Mouse (Mus musculus) gastrocnemius, adult 2 months (tissue): Measurements from ENCODE around the gene Aspg. TPM values are rescaled to one million over a fixed set of nuclear protein-coding genes. Genes with fewer than 3 reads are reported as not detected.

ENCODE experiments used
- DNase-seq: peaks from one replicate; pipeline ENCODE4 v3.0.0; 2022
- H3K27ac ChIP-seq: fragments of 200-600 bp; 2 replicates; pipeline ENCODE4 v1.8.1; 2022; ENCODE audit warnings: mild to moderate bottlenecking
- H3K4me3 ChIP-seq: fragments of 200-600 bp; 2 replicates; pipeline ENCODE4 v1.8.1; 2022; ENCODE audit warnings: mild to moderate bottlenecking, moderate library complexity
- CTCF ChIP-seq: fragments of 200-600 bp; IDR thresholded peaks from 2 replicates; pipeline ENCODE4 v1.8.1; 2022; ENCODE audit warnings: antibody characterized with exemption, mild to moderate bottlenecking, moderate library complexity
- intact Hi-C: fragments of 180-260 bp; cut with DNase I; formaldehyde crosslinking; loops from one replicate; pipeline ENCODE4 v1.15.1; 2025
- microRNA-seq: library from miRNA; unstranded; fragments of <30 nt; microRNA quantifications from one replicate; pipeline ENCODE4 v1.2.0, GENCODE M21; 2021
- total RNA-seq, 2 experiments: library from RNA; stranded (reverse); gene quantifications; 2 replicates each; pipeline ENCODE4 v1.2.3; 2021

Gene Aspg
- total RNA-seq, 2 experiments from 2014 or later, result not detected

- H3K4me3 ChIP-seq, result no peak overlapping the region
- intact Hi-C loops, result no loop called here
Observed at GRCm38 (mm10) chr12:112158246-112158645, 51.8 kb downstream of the Aspg start.

GRCm38 (mm10) chr12:112158784-112159183 is 52.3 kb downstream of the Aspg start:
- intact Hi-C loops, result no loop called here
- Histone ChIP-seq H3K4me3 (no peak overlapping the region), H3K27ac (no peak overlapping the region)
- DNase-seq, result no peak
- no peak for TF ChIP-seq CTCF

More at GRCm38 (mm10) chr12:112158246-112158645, 51.8 kb downstream of the Aspg start:
- TF ChIP-seq CTCF, result no peak
- H3K27ac ChIP-seq, result no peak overlapping the region
- DNase-seq, result no peak

- H3K4me3 ChIP-seq, result no peak overlapping the region
Observed at GRCm38 (mm10) chr12:112163981-112164839, 57.7 kb downstream of the Aspg start.

GRCm38 (mm10) chr12:112164840-112165219 is 58.4 kb downstream of the Aspg start:
- no peak overlapping the region for H3K4me3 ChIP-seq
- no peak for TF ChIP-seq CTCF

More at GRCm38 (mm10) chr12:112163981-112164839, 57.7 kb downstream of the Aspg start:
- intact Hi-C loops, result no loop called here
- no peak for TF ChIP-seq CTCF
- no peak overlapping the region; the same call in 1 of the 2 replicates for H3K27ac ChIP-seq
- DNase-seq, result no peak

GRCm38 (mm10) chr12:112169240-112169639 is 62.8 kb downstream of the Aspg start:
- intact Hi-C loops, result no loop called here
- H3K27ac ChIP-seq, result peak overlapping the region; percentile 80
- DNase-seq, result peak; percentile 69

More at GRCm38 (mm10) chr12:112164840-112165219, 58.4 kb downstream of the Aspg start:
- intact Hi-C loops, result no loop called here
- no peak for DNase-seq
- H3K27ac ChIP-seq, result no peak overlapping the region; the same call in 1 of the 2 replicates

GRCm38 (mm10) chr12:112170671-112171574 is 64.4 kb downstream of the Aspg start:
- TF ChIP-seq CTCF, result no peak
- Histone ChIP-seq H3K4me3 (no peak overlapping the region), H3K27ac (peak overlapping the region; percentile 38; the same call in 1 of the 2 replicates)
- intact Hi-C loops, result no loop called here
- DNase-seq, result no peak

More at GRCm38 (mm10) chr12:112169240-112169639, 62.8 kb downstream of the Aspg start:
- no peak for TF ChIP-seq CTCF
- peak overlapping the region; percentile 26; the same call in 1 of the 2 replicates for H3K4me3 ChIP-seq

- intact Hi-C loops, result no loop called here
- H3K4me3 ChIP-seq, result no peak overlapping the region
- DNase-seq, result no peak
- 0 out of 2 replicates have a peak overlapping the region, but pooled peaks have one; percentile 38 for H3K27ac ChIP-seq
- TF ChIP-seq CTCF, result no peak
Observed at GRCm38 (mm10) chr12:112171657-112172056, 65.2 kb downstream of the Aspg start.

- Histone ChIP-seq H3K27ac (no peak overlapping the region), H3K4me3 (no peak overlapping the region)
- no peak for DNase-seq
- TF ChIP-seq CTCF, result no peak
- intact Hi-C loops, result no loop called here
Observed at GRCm38 (mm10) chr12:112172214-112172613, 65.7 kb downstream of the Aspg start.

Small RNA genes lying within 50 kb of the gene (microRNA-seq; reads per million reads assigned to microRNA genes)
- gene Mir203, result 256 reads per million, percentile 59 among the genes with 10 or more reads in this experiment
- gene Mir3073a, result not detected
- not detected for gene Mir3073b

Other genes starting within 250 kb of the Aspg start
- gene Ppp1r13b, start 198.6 kb upstream of the Aspg start, total RNA-seq, result 1 to 10 TPM; 6.7 to 7.1 TPM
- 100 to 1,000 TPM; 684 to 874 TPM for gene Atp5mpl, start 139.7 kb upstream of the Aspg start, total RNA-seq
- under 1 TPM; 0.20 to 0.41 TPM for gene Tdrd9, start 135.1 kb upstream of the Aspg start, total RNA-seq
- not detected for gene Rd3l, start 125.4 kb upstream of the Aspg start, total RNA-seq
- gene Kif26a, start 39.5 kb downstream of the Aspg start, total RNA-seq, result 1 to 10 TPM; 3.6 to 3.7 TPM